Mouse (Mus musculus): ENCODE results near the gene Gm364. TPM values are rescaled to one million over a fixed set of nuclear protein-coding genes. Genes with fewer than 3 reads are reported as not detected.

Gene Gm364
- not detected in 2 replicates for polyA plus RNA-seq (2021; fragmentation: Nextera tagmentation)
- long read RNA-seq, experiment 1 = 0 reads
- long read RNA-seq, experiment 2 = 0 reads

DNA sequence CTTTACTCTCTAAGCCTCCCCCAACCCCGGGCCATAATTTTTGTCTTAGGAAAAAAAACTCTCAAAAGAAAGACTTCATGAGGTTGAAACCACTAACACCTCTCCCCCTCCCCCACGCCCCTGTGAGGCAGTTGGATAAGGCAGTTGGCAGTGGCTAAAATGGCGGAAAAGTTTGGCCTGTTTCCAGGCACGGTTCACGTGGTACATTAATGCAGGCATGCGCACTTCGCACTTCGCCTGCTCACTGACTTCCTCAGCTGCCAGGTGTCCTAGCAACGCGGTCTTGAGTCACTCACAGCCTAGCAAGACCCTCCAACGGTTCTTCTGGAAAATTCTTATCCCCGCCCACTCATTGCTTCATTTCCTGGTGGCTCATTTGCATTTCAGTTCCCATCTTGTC is at the start of gene Gm364:
TSS of gene Gm364 (plus strand) at position 386 of the 400 bp plus-strand sequence.

DNA sequence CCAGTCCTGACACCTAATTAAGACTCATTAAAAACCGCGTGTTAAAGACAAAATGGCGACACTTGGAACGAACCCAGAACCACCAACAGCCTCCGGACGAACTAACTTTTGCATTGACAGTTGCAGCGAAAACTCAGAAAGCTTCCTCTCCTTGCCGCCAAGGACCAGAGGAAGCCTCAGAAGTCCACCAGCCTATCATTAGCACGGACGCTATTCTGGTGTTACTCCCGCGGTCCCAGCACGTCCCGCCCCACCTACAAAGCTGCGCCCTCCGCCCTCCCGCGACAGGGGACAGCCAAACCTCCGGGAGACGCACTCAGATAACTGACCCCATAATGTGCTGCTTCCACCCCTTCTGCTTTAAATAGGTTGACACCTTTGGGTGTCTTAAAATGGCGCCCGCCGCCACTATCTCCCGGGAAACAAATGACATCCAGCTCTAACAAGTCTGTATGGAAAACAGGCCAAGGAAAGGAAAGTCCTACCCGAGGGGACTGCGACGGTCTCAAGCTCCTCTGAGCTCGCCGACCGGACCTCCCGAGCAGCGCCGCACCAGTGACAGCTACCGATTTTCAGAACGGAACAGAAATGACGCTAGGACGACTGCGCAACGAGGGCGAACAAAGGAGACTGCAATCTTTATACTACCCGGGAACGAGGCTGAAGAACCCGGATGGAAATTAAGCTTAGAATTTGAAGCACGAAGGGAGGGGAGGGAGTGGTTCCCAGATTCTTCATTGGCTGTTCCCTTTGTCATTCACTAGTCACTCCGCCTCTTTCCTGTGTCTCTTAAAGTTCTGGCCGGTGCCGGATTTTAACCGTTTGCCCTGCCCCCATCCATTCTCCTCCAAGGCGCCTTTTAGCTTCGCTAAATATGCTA is 16.3 kb upstream of the Gm364 start, which contains the start of gene Rbmx:
TSS of gene Rbmx (minus strand) at position 670 of the 880 bp plus-strand sequence.

DNA sequence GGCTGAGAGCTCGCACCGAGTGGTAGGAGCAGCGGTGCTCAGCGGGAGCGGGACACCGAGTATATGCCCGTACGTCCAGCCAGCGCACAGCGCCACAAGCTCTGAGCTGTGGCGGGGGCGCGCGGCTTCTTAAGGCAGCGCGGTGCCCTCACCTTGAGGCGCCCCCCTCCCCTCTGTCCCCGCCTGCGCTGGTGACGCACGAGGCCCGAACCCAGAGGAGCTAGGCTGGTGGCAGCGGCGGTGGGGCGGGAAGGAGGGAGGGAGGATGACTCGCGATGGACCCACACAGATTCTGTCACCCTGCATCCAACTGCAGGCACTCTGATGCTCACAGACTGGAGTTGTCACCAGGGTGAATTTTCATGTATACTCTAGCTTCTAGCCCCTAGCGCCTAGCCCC is 94.7 kb downstream of the Gm364 start, which contains the start of gene Gpr101:
TSS of gene Gpr101 (minus strand) at position 124 of the 400 bp plus-strand sequence.

Other genes starting within 250 kb of the Gm364 start
- not detected in 2 replicates for gene Cd40lg, start 197.0 kb upstream of the Gm364 start, polyA plus RNA-seq (2021; fragmentation: Nextera tagmentation)
- gene Arhgef6, start 70.4 kb upstream of the Gm364 start, polyA plus RNA-seq (2021; fragmentation: Nextera tagmentation) = 7.7 and 8.0 TPM in 2 replicates
- gene Rbmx, start 16.1 kb upstream of the Gm364 start, polyA plus RNA-seq (2021; fragmentation: Nextera tagmentation) = 41.7 and 42.3 TPM in 2 replicates
- 1.6 and 2.0 TPM in 2 replicates for gene Gpr101, start 94.6 kb downstream of the Gm364 start, polyA plus RNA-seq (2021; fragmentation: Nextera tagmentation)

All from layer of hippocampus, adult 6 months (tissue).